Mouse (Mus musculus) C2C12 (cell line): ENCODE measurements around the gene Gm21981.

Source experiments
- CEBPB ChIP-seq: IDR thresholded peaks from one replicate; pipeline ENCODE4 v1.6.1; 2011; ENCODE audit warnings: low read depth, mild to moderate bottlenecking, control low read depth, moderate library complexity
- CTCF ChIP-seq: IDR thresholded peaks from one replicate; pipeline ENCODE4 v1.5.1; 2011; ENCODE audit not compliant: control insufficient read depth, insufficient read depth, insufficient read length
- MAX ChIP-seq: IDR thresholded peaks from one replicate; pipeline ENCODE4 v1.6.1; 2011; ENCODE audit warnings: mild to moderate bottlenecking, control low read depth
- MYOD1 ChIP-seq: IDR thresholded peaks from one replicate; pipeline ENCODE4 v1.6.1; 2011; ENCODE audit warnings: low read depth; ENCODE audit not compliant: control insufficient read depth, insufficient read length
- MYOG ChIP-seq: IDR thresholded peaks from one replicate; pipeline ENCODE4 v1.6.1; 2011; ENCODE audit not compliant: control insufficient read depth, insufficient read length; ENCODE audit errors: extremely low read depth
- USF1 ChIP-seq: IDR thresholded peaks from one replicate; pipeline ENCODE4 v1.6.1; 2011; ENCODE audit warnings: low read depth, mild to moderate bottlenecking, control low read depth, moderate library complexity

GRCm38 (mm10) chr17:47693671-47694441 lies 399 bp downstream of the Gm21981 start:
- no peak for TF ChIP-seq MYOD1
- TF ChIP-seq CTCF: no peak
- TF ChIP-seq MAX: no peak
- no peak for TF ChIP-seq USF1
- TF ChIP-seq CEBPB: no peak
- no peak for TF ChIP-seq MYOG
